Mouse (Mus musculus) myocyte (in vitro differentiated cells): ENCODE measurements around the gene Arid1b.

Experiments
- CEBPB ChIP-seq: IDR thresholded peaks from 2 replicates; pipeline ENCODE4 v1.6.1; 2011; ENCODE audit warnings: mild to moderate bottlenecking, moderate library complexity; ENCODE audit not compliant: poor library complexity, insufficient read depth, severe bottlenecking
- MAX ChIP-seq: IDR thresholded peaks from one replicate; pipeline ENCODE4 v1.6.1; 2011; ENCODE audit warnings: low read depth, mild to moderate bottlenecking, control low read depth
- MYOD1 ChIP-seq, 3 experiments: IDR thresholded peaks; one replicate each; pipeline ENCODE4 v1.6.1; 2011; ENCODE audit warnings: control low read depth in 2 of 3, low read depth in 2 of 3, mild to moderate bottlenecking in 2 of 3, moderate library complexity in 1 of 3; ENCODE audit not compliant: insufficient read length in 2 of 3, control insufficient read depth in 1 of 3
- POLR2A ChIP-seq: IDR thresholded peaks from one replicate; pipeline ENCODE4 v1.6.1; 2011; ENCODE audit warnings: low read depth, mild to moderate bottlenecking, control low read depth, moderate library complexity; ENCODE audit not compliant: insufficient read length

DNA sequence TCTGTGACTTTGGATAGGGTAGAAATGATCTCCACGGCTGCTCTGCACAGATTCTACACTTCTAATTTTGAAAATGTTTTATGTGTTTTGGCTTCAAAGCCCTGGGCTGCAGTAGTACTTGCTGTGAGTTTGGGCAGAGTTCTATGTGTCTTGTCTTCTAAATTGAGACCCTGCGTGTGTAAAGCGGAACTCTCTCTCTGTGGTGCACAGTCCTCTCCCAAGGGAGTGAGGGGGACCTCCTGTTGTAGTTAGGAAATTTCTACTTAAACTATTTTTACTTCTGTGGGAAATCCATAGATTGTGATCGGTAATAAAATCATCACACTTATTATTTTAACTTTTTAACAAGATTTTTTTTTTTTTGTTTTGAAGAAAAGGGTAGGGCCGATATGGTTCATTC is 185.3 kb downstream of the Arid1b start:
- TF ChIP-seq MAX: no peak
- no peak for TF ChIP-seq MYOD1 (IDR thresholded peaks at IDR 0.05; ENCODE audit: control insufficient read depth in 1 of 3, insufficient read length in 2 of 3, low read depth in 2 of 3)
- TF ChIP-seq CEBPB: no peak
- TF ChIP-seq POLR2A: no peak
